Mouse (Mus musculus) kidney, adult 2 months (tissue): ENCODE data around the gene Hat1. TPM values are rescaled to one million over a fixed set of nuclear protein-coding genes. Genes with fewer than 3 reads are reported as not detected.

Source experiments
- DNase-seq: peaks from one replicate; pipeline ENCODE4 v3.0.0; 2021
- H3K27ac ChIP-seq: fragments of 200-500 bp; 2 replicates; pipeline ENCODE4 v1.5.1; 2012; ENCODE audit warnings: low read depth, low read length, control low read depth, inconsistent platforms; ENCODE audit not compliant: insufficient read depth
- H3K27me3 ChIP-seq: fragments of 200-500 bp; replicated peaks from 2 replicates; pipeline ENCODE4 v1.6.1; 2012; ENCODE audit warnings: mild to moderate bottlenecking, moderate library complexity, low read length, inconsistent platforms; ENCODE audit not compliant: control insufficient read depth, insufficient read depth
- H3K36me3 ChIP-seq: fragments of 200-500 bp; 2 replicates; pipeline ENCODE4 v1.6.1; 2012; ENCODE audit warnings: mild to moderate bottlenecking, moderate library complexity, low read length, inconsistent platforms; ENCODE audit not compliant: control insufficient read depth, insufficient read depth
- H3K4me1 ChIP-seq: fragments of 200-500 bp; 2 replicates; pipeline ENCODE4 v1.6.1; 2011; ENCODE audit warnings: low read length; ENCODE audit not compliant: control insufficient read depth, insufficient read depth
- H3K4me3 ChIP-seq: fragments of 200-500 bp; 2 replicates; pipeline ENCODE4 v1.5.1; 2011; ENCODE audit warnings: mild to moderate bottlenecking, low read depth, low read length, control low read depth; ENCODE audit not compliant: insufficient read depth
- CTCF ChIP-seq: fragments of 200-500 bp; conservative IDR thresholded peaks from 2 replicates; pipeline ENCODE4 v1.5.1; 2011; ENCODE audit warnings: low read depth, mild to moderate bottlenecking, control low read depth, low read length, moderate library complexity, mixed read lengths; ENCODE audit not compliant: insufficient read depth, insufficient read length
- POLR2A ChIP-seq: fragments of 200-500 bp; IDR thresholded peaks from one replicate; pipeline ENCODE4 v1.6.1; 2011; ENCODE audit warnings: low read depth, low read length, control low read depth
- WGBS: fragments of 180-500 bp; shearing (Covaris S2); methylation state at CpG from one replicate; pipeline ENCODE4 v1.1.7; 2018; 5-methylcytosine and 5-hydroxymethylcytosine counted together
- polyA plus RNA-seq: library from polyadenylated mRNA; depleted of rRNA; stranded (reverse); fragments of >200 nt; gene quantifications from 2 replicates; pipeline ENCODE4 v1.2.3, GENCODE M21; 2012; rRNA removed

Hat1 gene
- polyA plus RNA-seq, 1 experiment: 7.7 TPM

GRCm38 (mm10) chr2:71475760-71476159 is 87.0 kb downstream of the Hat1 start:
- 87% methylated on average over 4 of the region's 4 CpGs for WGBS
- H3K4me1 ChIP-seq: no peaks in the 10 kb centered on the region
- no peak for DNase-seq
- H3K4me3 ChIP-seq: no peak overlapping the region
- H3K27ac ChIP-seq: no peak overlapping the region
- no peak for TF ChIP-seq CTCF
- TF ChIP-seq POLR2A: no peak
- no peaks in the 10 kb centered on the region for H3K27me3 ChIP-seq
- no peaks in the 10 kb centered on the region for H3K36me3 ChIP-seq

GRCm38 (mm10) chr2:71477787-71478186 is 89.0 kb downstream of the Hat1 start:
- no peak overlapping the region for H3K4me3 ChIP-seq
- no peak overlapping the region for H3K27ac ChIP-seq
- no peaks in the 10 kb centered on the region for H3K4me1 ChIP-seq
- H3K36me3 ChIP-seq: no peaks in the 10 kb centered on the region
- H3K27me3 ChIP-seq: no peaks in the 10 kb centered on the region
- no peak for DNase-seq
- TF ChIP-seq POLR2A (no peak), CTCF (0 out of 2 replicates have a peak, but pooled peaks have one; percentile 16)

- Histone ChIP-seq H3K4me3 (no peak overlapping the region), H3K27me3 (no peaks in the 10 kb centered on the region), H3K27ac (no peak overlapping the region), H3K4me1 (no peaks in the 10 kb centered on the region), H3K36me3 (no peaks in the 10 kb centered on the region)
- TF ChIP-seq CTCF (no peak), POLR2A (no peak)
- DNase-seq: no peak
- 61% methylated on average over 7 of the region's 7 CpGs for WGBS
These were observed 91.2 kb downstream of the Hat1 start for GRCm38 (mm10) chr2:71479917-71480316.

- Histone ChIP-seq H3K36me3 (no peaks in the 10 kb centered on the region), H3K4me3 (no peak overlapping the region), H3K27me3 (no peaks in the 10 kb centered on the region), H3K4me1 (no peaks in the 10 kb centered on the region), H3K27ac (no peak overlapping the region)
- 85% methylated on average over 6 of the region's 6 CpGs for WGBS
- no peak for DNase-seq
- TF ChIP-seq CTCF (no peak), POLR2A (no peak)
These were observed 93.1 kb downstream of the Hat1 start for GRCm38 (mm10) chr2:71481825-71482224.

GRCm38 (mm10) chr2:71483046-71483716 is 94.4 kb downstream of the Hat1 start:
- no peak overlapping the region for H3K27ac ChIP-seq
- H3K4me3 ChIP-seq: no peak overlapping the region
- no peaks in the 10 kb centered on the region for H3K27me3 ChIP-seq
- TF ChIP-seq CTCF: no peak
- TF ChIP-seq POLR2A: no peak
- WGBS: 78% methylated on average over 10 of the region's 10 CpGs
- no peak for DNase-seq
- no peaks in the 10 kb centered on the region for H3K4me1 ChIP-seq
- H3K36me3 ChIP-seq: no peaks in the 10 kb centered on the region

GRCm38 (mm10) chr2:71483717-71484066 is 94.9 kb downstream of the Hat1 start:
- Histone ChIP-seq H3K27ac (no peak overlapping the region), H3K4me3 (no peak overlapping the region), H3K36me3 (no peaks in the 10 kb centered on the region), H3K27me3 (no peaks in the 10 kb centered on the region), H3K4me1 (no peaks in the 10 kb centered on the region)
- DNase-seq: no peak
- 71% methylated on average over 5 of the region's 5 CpGs for WGBS
- TF ChIP-seq POLR2A (no peak), CTCF (no peak)

Other genes starting within 250 kb of the Hat1 start
- 17.5 and 28.8 TPM in 2 replicates for gene Dync1i2, start 177.3 kb upstream of the Hat1 start, polyA plus RNA-seq
- 72.9 and 82.5 TPM in 2 replicates for gene Slc25a12, start 21.2 kb upstream of the Hat1 start, polyA plus RNA-seq
- 33.6 and 34.6 TPM in 2 replicates for gene Metap1d, start 64.3 kb downstream of the Hat1 start, polyA plus RNA-seq
- 0.16 TPM in 1 of 2 replicates, not detected in the other for gene Dlx1, start 139.2 kb downstream of the Hat1 start, polyA plus RNA-seq
- gene Dlx2, start 157.8 kb downstream of the Hat1 start, polyA plus RNA-seq: not detected in 2 replicates